Mouse (Mus musculus) G1E-ER4 (cell line): ENCODE measurements around the gene Slc36a3. TPM values are rescaled to one million over a fixed set of nuclear protein-coding genes. Genes with fewer than 3 reads are reported as not detected.

Source experiments
- GATA1 ChIP-seq: IDR thresholded peaks from one replicate; pipeline ENCODE4 v1.8.0; 2012; ENCODE audit warnings: low read length, inconsistent platforms
- polyA plus RNA-seq: library from polyadenylated mRNA; stranded (reverse); fragments of >175 nt; gene quantifications from 2 replicates; pipeline ENCODE4 v1.2.3, GENCODE M21; 2012

Slc36a3 gene
- polyA plus RNA-seq, 1 experiment = not detected

DNA sequence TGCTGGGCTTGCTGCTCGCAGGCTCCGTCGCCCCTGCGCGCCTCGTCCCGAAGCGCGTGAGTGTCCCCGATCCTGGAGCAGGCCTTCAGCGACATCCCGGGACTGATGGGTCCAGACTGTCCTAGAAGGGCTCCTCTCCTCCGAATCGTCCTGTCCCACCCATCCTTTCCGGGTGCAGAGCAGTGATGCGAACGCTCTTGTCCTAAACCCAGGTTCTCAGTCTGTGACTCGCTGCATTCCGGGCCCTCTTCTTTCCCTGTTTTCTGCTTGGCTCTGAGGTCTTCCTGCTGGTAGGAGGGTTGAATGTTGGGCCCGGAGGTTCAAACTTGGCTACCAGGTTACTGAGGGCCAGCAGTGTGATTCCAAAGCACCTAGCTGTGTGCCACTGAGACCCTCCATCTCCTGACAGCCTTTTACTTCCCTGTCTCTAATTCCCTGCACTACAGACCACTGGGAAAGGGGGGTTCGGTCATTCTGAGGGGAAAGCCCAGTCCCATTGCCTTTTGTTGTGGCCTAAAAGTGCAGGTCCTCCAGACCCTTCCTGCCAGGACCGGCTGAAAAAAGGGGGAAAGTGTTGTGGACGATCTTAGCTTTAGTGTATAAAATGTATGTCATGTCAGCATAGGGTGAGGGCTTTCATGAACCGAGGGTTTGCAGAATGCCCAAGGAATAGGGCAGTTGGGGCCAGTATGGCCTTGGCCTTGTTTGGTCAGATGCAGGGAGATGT is 53.2 kb downstream of the Slc36a3 start:
- no peak for TF ChIP-seq GATA1

GRCm38 (mm10) chr11:55097463-55098188 is 53.9 kb downstream of the Slc36a3 start, which contains the start of gene Gm2a:
Gene Gm2a (plus strand): TSS chr11:55098115.
- no peak for TF ChIP-seq GATA1

DNA sequence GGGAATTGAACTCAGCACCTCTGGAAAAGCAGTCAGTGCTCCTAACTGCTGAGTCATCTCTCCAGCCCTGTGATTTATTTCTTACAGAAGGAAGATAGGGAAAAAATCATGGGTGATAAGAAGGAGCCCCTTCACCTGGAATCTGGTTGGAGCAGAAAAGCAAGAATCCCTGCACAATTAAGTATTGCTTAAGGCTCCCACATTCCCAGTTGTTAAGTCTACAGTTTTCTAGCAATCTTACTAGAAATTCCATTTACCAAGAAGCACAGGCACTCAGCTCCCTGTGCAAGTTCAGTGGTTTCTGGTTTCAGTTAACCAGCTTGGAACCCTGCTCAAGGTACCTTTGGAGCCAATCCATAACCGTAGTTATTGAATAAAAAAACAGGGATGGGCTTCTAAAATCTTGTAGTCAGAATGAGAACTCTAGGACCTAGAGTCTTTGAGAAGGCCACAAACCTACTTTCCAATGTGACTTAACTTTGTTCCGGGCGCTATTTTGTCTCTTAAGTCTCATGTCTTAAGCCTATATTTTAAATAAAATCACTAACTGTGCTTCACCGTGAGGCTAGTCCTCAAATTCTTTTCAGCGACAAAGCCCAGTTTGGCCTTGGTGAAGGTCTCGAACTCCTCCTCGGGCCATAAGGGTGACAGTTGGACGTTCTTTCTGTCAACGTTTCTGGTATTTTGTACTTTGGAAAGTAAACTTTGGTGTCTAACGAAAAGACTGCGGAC is 54.6 kb downstream of the Slc36a3 start:
- TF ChIP-seq GATA1 = no peak

DNA sequence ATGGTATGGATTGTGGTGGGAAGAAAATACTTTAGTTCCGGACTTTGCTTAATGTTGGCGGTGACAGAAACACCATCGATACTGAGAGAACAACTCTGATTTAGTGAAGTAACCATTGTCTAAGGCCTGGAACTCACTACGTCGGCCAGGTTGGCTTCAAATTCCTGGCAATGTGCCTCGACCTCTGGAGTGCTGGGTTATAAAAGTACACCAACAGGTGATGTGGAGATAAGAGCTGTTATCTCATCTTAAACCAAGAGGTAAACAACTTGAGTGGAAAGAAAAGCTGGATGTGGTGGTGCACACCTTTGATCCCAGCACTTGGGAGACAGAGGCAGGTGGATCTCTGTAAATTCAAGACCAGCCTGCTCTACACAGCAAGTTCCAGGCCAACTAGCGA is 58.4 kb downstream of the Slc36a3 start:
- no peak for TF ChIP-seq GATA1

GRCm38 (mm10) chr11:55089892-55090291 is 61.6 kb downstream of the Slc36a3 start:
- no peak for TF ChIP-seq GATA1

GRCm38 (mm10) chr11:55087006-55087405 is 64.5 kb downstream of the Slc36a3 start:
- TF ChIP-seq GATA1 = no peak

DNA sequence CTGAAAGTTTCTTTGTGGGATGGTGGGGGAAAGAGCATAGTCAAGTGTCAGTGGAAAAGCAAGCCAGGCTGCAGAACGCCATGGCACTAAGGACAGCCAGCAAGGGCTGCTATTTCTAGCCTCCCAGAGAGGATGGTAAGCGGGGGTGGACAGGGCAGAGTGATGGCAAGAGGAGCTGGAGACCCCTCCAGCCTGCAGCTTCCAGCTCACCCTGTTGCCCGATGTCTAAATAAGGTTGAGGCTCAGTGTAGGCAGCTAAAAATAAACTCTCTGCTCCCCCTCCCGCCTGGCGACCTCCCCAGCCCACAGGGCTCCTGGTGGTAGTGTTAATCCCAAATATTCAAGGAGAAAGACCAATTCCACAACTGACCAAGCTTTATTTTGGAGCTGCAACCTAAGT is 66.1 kb downstream of the Slc36a3 start:
- TF ChIP-seq GATA1 = no peak

DNA sequence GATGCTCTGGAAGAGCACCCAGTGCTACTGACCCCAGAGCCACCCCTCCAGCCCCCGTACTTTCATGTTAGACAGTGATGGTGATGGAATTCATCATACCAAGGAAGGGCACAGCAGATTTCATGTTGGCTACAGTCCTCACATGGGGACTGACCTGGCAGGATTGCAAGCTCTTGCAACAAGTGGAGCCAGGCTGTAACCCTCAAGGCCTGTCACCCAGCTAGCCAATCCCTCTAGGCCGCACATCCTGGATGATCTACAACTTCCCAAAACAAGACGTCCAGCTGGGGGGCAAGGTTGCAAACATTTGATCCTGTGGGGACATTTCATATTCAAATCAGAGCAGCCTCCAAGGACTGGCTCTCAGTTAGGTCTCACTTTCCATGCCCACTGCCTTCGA is 66.9 kb downstream of the Slc36a3 start:
- TF ChIP-seq GATA1 = no peak

DNA sequence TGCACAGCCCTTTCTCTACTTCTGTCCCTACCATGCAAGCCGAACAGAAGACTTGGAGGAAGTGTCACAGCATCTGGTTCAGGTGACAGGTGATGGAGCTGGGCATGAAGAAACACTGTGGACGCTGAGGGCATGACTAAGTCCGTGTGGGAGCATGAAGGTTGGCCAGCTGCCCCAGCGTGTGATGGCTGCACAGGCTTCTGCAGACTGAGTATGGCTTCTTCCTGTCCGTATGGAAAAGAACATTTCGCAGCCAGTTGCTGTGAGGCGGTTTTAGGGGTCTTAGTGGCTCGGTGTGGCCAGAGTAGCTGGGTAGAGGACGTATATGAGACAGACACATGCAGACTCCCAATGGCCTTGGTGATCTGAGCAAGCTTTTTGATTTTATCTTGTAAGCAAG is 70.3 kb downstream of the Slc36a3 start:
- no peak for TF ChIP-seq GATA1

- TF ChIP-seq GATA1 = no peak
These were observed 72.3 kb downstream of the Slc36a3 start for GRCm38 (mm10) chr11:55079180-55079579.

- TF ChIP-seq GATA1 = no peak
These were observed 73.0 kb downstream of the Slc36a3 start for GRCm38 (mm10) chr11:55078502-55078901.

DNA sequence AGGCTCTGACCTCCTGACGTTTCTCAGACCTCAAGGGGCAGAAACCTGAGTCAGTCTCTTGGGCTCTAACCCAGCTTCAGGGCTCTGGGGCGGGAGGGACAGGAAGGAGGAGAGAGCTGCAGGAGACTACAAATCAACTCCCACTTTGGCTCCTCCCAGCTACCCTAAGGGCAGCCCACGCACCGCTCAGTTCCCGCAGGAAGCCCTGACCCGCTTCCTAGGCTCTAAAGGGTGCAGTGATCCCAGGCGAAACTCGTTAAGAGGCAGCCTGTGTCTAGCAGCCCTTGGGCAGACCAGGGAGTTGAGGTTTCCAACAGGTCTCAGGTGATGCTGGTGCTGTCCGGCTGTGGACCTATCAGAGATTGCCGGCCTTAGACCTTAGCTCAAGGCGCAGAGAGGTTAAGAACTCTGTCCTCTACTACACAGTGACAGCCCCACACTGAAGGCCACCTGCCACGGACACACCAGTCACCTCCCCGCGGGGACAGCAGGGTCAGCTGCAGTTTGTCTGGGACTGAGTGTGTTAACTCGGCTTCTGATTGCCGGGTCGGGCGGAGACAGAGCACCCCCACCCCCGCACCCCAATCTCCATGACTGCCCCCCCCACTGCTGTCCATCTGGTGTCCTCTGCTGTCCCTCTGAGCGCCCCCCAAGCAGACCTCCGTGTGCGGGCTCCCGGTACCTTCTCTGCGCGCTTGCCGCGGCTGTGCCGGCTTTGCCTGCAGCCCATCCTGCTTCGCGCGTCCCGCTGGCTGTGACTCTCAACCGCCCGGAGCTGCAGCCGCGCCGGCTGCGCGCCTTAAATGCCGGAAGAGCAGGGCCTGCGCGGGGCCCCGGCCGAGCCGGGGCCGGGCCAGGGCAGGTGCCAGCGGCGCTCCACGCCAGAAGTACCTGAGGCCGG is 73.9 kb downstream of the Slc36a3 start, which contains the start of gene Ccdc69:
TSS of gene Ccdc69 (minus strand) at position 801 of the 901 bp plus-strand sequence.
- TF ChIP-seq GATA1 = no peak

DNA sequence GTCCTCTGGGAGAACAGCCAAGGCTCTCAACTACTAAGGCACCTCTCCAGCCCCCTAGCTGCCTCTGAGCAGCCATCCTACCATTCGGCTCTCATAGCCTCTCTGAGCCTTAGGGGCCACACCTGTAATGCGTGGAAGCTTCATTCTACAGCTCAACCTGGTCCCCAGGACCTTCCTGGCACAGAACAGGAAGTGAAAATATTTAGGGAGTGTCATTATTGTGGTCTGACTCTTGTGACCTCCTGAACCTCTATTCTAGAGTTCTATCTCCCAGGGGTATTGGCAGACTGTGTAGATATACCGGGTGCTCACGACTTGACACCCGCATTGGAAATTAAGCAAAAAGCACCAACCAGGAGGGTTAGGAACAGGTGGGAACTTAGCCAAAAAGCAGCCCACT is 75.3 kb downstream of the Slc36a3 start:
- no peak for TF ChIP-seq GATA1

DNA sequence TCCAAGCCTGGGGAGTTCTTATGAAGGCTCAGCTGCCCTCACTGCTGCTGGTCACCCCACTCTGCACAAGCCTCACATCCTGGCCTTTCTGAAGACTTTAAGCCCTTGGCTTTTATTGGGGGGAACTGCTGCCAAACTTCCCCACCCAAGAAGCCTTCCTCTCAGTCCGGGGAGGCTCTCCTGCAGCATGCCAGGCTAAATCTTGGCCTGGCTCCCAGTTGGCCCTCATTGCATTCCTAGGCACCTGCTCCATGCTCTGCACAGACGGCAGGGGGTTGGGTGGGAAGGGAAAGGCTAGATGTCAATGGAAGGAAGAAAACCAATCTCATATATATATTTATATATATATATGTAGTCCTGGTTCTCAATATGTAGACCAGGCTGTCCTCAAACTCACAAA is 75.9 kb downstream of the Slc36a3 start:
- no peak for TF ChIP-seq GATA1

Other genes with a start within 250 kb of the Slc36a3 start
- gene Gpx3, start 249.3 kb downstream of the Slc36a3 start, polyA plus RNA-seq = not detected in 2 replicates
- 28.6 and 29.7 TPM in 2 replicates for gene Tnip1, start 188.8 kb downstream of the Slc36a3 start, polyA plus RNA-seq
- 0.04 TPM in 1 of 2 replicates, not detected in the other for gene Anxa6, start 118.3 kb downstream of the Slc36a3 start, polyA plus RNA-seq
- gene Ccdc69, start 73.6 kb downstream of the Slc36a3 start, polyA plus RNA-seq = not detected in 2 replicates
- gene Gm2a, start 53.6 kb downstream of the Slc36a3 start, polyA plus RNA-seq = not detected in 2 replicates
- not detected in 2 replicates for gene Slc36a2, start 33.4 kb upstream of the Slc36a3 start, polyA plus RNA-seq
- gene Slc36a1, start 52.6 kb upstream of the Slc36a3 start, polyA plus RNA-seq = 6.6 and 8.6 TPM in 2 replicates
- gene Fat2, start 184.9 kb upstream of the Slc36a3 start, polyA plus RNA-seq = not detected in 2 replicates